Mouse (Mus musculus): ENCODE measurements around the gene Nxn.
A peak's percentile ranks its signal among the peaks of the same experiment; 100 is the strongest.

The Nxn gene

GRCm38 (mm10) chr11:76398798-76399586 lies at the start of gene Nxn:
Gene Nxn, minus strand, starts transcription at chr11:76399140.
- peak; percentile 95 to 96 for DNase-seq

GRCm38 (mm10) chr11:76446251-76446650 lies 47.3 kb upstream of the Nxn start:
- DNase-seq, result peak in 1 of 2 experiments; percentile 25

- no peak for DNase-seq
Observed at GRCm38 (mm10) chr11:76445459-76445858, 46.5 kb upstream of the Nxn start.

GRCm38 (mm10) chr11:76439666-76440065 lies 40.7 kb upstream of the Nxn start:
- DNase-seq, result no peak

- peak; percentile 59 to 77 for DNase-seq
Observed at GRCm38 (mm10) chr11:76436864-76437437, 38.0 kb upstream of the Nxn start.

- no peak for DNase-seq
Observed at GRCm38 (mm10) chr11:76436009-76436408, 37.1 kb upstream of the Nxn start.

GRCm38 (mm10) chr11:76429966-76430631 lies 31.2 kb upstream of the Nxn start:
- DNase-seq, result no peak

GRCm38 (mm10) chr11:76429556-76429955 lies 30.6 kb upstream of the Nxn start:
- no peak for DNase-seq

- DNase-seq, result no peak
Observed at GRCm38 (mm10) chr11:76429046-76429445, 30.1 kb upstream of the Nxn start.

- DNase-seq, result no peak
Observed at GRCm38 (mm10) chr11:76427781-76428180, 28.8 kb upstream of the Nxn start.

- no peak for DNase-seq
Observed at GRCm38 (mm10) chr11:76425749-76426148, 26.8 kb upstream of the Nxn start.

- peak; percentile 33 to 72 for DNase-seq
Observed at GRCm38 (mm10) chr11:76420896-76421295, 22.0 kb upstream of the Nxn start.

- DNase-seq, result peak in 1 of 2 experiments; percentile 42
Observed at GRCm38 (mm10) chr11:76419179-76419578, 20.2 kb upstream of the Nxn start.

GRCm38 (mm10) chr11:76418423-76418822 lies 19.5 kb upstream of the Nxn start:
- peak in 1 of 2 experiments; percentile 51 for DNase-seq

- DNase-seq, result no peak
Observed at GRCm38 (mm10) chr11:76415985-76416384, 17.0 kb upstream of the Nxn start.

- DNase-seq, result peak in 1 of 2 experiments; percentile 51
Observed at GRCm38 (mm10) chr11:76415001-76415400, 16.1 kb upstream of the Nxn start.

GRCm38 (mm10) chr11:76413202-76413601 lies 14.3 kb upstream of the Nxn start:
- no peak for DNase-seq

GRCm38 (mm10) chr11:76410826-76411225 lies 11.9 kb upstream of the Nxn start:
- peak in 1 of 2 experiments; percentile 70 for DNase-seq

- peak; percentile 96 to 98 for DNase-seq
Observed at GRCm38 (mm10) chr11:76406702-76407583, 8.0 kb upstream of the Nxn start, which contains the start of gene Timm22. Gene Timm22, plus strand, starts transcription at chr11:76406952.

- DNase-seq, result no peak
Observed at GRCm38 (mm10) chr11:76405626-76406264, 6.8 kb upstream of the Nxn start.

GRCm38 (mm10) chr11:76405113-76405512 lies 6.2 kb upstream of the Nxn start:
- no peak for DNase-seq

GRCm38 (mm10) chr11:76401398-76401797 lies 2.5 kb upstream of the Nxn start:
- DNase-seq, result no peak

All from kidney, postnatal 25 days (tissue).